ENCODE assay signal across 8 mouse cellular contexts in genomic region chr5:124350350-124350749, GRCm38 (mm10). TPM values are rescaled to one million over a fixed set of nuclear protein-coding genes. Genes with fewer than 3 reads are reported as not detected.
A peak's percentile ranks its signal among the peaks of the same experiment; 100 is the strongest.
DNase-seq lines count a peak whose midpoint lies in the region; ATAC-seq lines count a peak whose summit lies in the region.

No protein-coding gene starts in this region.

- DNase-seq in cerebellum, postnatal 25 days, result peak; percentile 19 to 35
- DNase-seq in cerebellum, adult 11 months, result no peak
- DNase-seq in 3T3-L1 (ENCODE audit: low read depth, low spot score), result peak; percentile 32
- peak; percentile 30 for DNase-seq in forebrain, embryonic 14.5 days (ENCODE audit: low spot score)
- no peak for DNase-seq in midbrain, embryonic 10.5 days (ENCODE audit: low spot score)
- DNase-seq in adrenal gland, adult 8-10 months, result no peak
- no peak for DNase-seq in urinary bladder, postnatal 36 days (ENCODE audit: low spot score in 2 of 2)
- DNase-seq in frontal cortex, postnatal 25 days (ENCODE audit: low spot score in 2 of 2), result no peak

- H3K4me3 ChIP-seq in forebrain, embryonic 14.5 days (ENCODE audit: low read depth, low read length), result peak overlapping the region; percentile 92
- H3K4me3 ChIP-seq in midbrain, embryonic 10.5 days, result peak overlapping the region; percentile 99

- 68% methylated on average over 2 of the region's 2 CpGs for WGBS in forebrain, embryonic 14.5 days
- 83% methylated on average over 2 of the region's 2 CpGs for WGBS in midbrain, embryonic 10.5 days

- peaks cover 43% of the 10 kb centered on the region for H3K36me3 ChIP-seq in forebrain, embryonic 14.5 days (ENCODE audit: control insufficient read depth, insufficient read depth, low read length)
- H3K36me3 ChIP-seq in midbrain, embryonic 10.5 days, result peaks cover 58% of the 10 kb centered on the region

- H3K9ac ChIP-seq in forebrain, embryonic 14.5 days (ENCODE audit: low read length), result peak overlapping the region; percentile 100

- peak overlapping the region; percentile 90 for H3K4me2 ChIP-seq in forebrain, embryonic 14.5 days (ENCODE audit: low read length)

- peak overlapping the region; percentile 99 for H3K27ac ChIP-seq in forebrain, embryonic 14.5 days (ENCODE audit: low read depth, low read length)
- H3K27ac ChIP-seq in midbrain, embryonic 10.5 days (replicated peaks), result peak overlapping the region; percentile 100

- H3K4me1 ChIP-seq in forebrain, embryonic 14.5 days (ENCODE audit: control insufficient read depth, insufficient read depth, low read length), result peaks cover 18% of the 10 kb centered on the region
- peaks cover 37% of the 10 kb centered on the region for H3K4me1 ChIP-seq in midbrain, embryonic 10.5 days

- ATAC-seq in forebrain, embryonic 14.5 days, result no peak

- no peaks in the 10 kb centered on the region for H3K9me3 ChIP-seq in forebrain, embryonic 14.5 days (replicated peaks; ENCODE audit: control insufficient read depth, low read length)
- no peaks in the 10 kb centered on the region for H3K9me3 ChIP-seq in midbrain, embryonic 10.5 days (replicated peaks)

- H3K27me3 ChIP-seq in forebrain, embryonic 14.5 days (replicated peaks; ENCODE audit: control insufficient read depth, insufficient read depth, low read length), result no peaks in the 10 kb centered on the region
- no peaks in the 10 kb centered on the region for H3K27me3 ChIP-seq in midbrain, embryonic 10.5 days (ENCODE audit: low read depth, poor library complexity, severe bottlenecking)

RNA-seq across cellular contexts. Expression of gene Cdk2ap1, which starts 12.5 kb away (rescaled TPM):
- polyA plus RNA-seq in forebrain, embryonic 14.5 days (2014; fragmentation: Nextera tagmentation; extraction: Ambion mirVana), result 85.4 and 112 TPM in 2 replicates
- polyA plus RNA-seq in midbrain, embryonic 10.5 days (2016; fragmentation: Nextera tagmentation; extraction: Ambion mirVana), result 61.6 and 64.3 TPM in 2 replicates
- total RNA-seq in adrenal gland, adult 8-10 months (2022), result 100 to 1,000 TPM; 125 to 175 (median 144) TPM

RNA-seq across cellular contexts. Expression of gene 2810006K23Rik, which starts 22.5 kb away (rescaled TPM):
- 12.5 and 15.3 TPM in 2 replicates for polyA plus RNA-seq in forebrain, embryonic 14.5 days (2014; fragmentation: Nextera tagmentation; extraction: Ambion mirVana)
- polyA plus RNA-seq in midbrain, embryonic 10.5 days (2016; fragmentation: Nextera tagmentation; extraction: Ambion mirVana), result 27.8 and 30.2 TPM in 2 replicates
- total RNA-seq in adrenal gland, adult 8-10 months (2022), result 10 to 100 TPM; 14.8 to 19.7 (median 15.9) TPM

RNA-seq across cellular contexts. Expression of gene Mphosph9, which starts 22.6 kb away (rescaled TPM):
- polyA plus RNA-seq in forebrain, embryonic 14.5 days (2014; fragmentation: Nextera tagmentation; extraction: Ambion mirVana), result 13.5 and 16.6 TPM in 2 replicates
- 16.2 and 18.5 TPM in 2 replicates for polyA plus RNA-seq in midbrain, embryonic 10.5 days (2016; fragmentation: Nextera tagmentation; extraction: Ambion mirVana)
- total RNA-seq in adrenal gland, adult 8-10 months (2022), result 10 to 100 TPM in 2 of 4 experiments, 1 to 10 TPM in 2; 9.3 to 17.8 (median 12.9) TPM

Comparison
In these comparisons a context has a peak if more than half of its experiments do, and no peak if none do; other contexts are left out.
1. DNase-seq: peak in cerebellum, postnatal 25 days (2 of 2), 3T3-L1 (single experiment) and forebrain, embryonic 14.5 days (single experiment); none in cerebellum, adult 11 months (single experiment), midbrain, embryonic 10.5 days (single experiment), adrenal gland, adult 8-10 months (single experiment), urinary bladder, postnatal 36 days (0 of 2) and frontal cortex, postnatal 25 days (0 of 2).